11 mouse cellular contexts compared by ENCODE assay signal in the genomic region with DNA sequence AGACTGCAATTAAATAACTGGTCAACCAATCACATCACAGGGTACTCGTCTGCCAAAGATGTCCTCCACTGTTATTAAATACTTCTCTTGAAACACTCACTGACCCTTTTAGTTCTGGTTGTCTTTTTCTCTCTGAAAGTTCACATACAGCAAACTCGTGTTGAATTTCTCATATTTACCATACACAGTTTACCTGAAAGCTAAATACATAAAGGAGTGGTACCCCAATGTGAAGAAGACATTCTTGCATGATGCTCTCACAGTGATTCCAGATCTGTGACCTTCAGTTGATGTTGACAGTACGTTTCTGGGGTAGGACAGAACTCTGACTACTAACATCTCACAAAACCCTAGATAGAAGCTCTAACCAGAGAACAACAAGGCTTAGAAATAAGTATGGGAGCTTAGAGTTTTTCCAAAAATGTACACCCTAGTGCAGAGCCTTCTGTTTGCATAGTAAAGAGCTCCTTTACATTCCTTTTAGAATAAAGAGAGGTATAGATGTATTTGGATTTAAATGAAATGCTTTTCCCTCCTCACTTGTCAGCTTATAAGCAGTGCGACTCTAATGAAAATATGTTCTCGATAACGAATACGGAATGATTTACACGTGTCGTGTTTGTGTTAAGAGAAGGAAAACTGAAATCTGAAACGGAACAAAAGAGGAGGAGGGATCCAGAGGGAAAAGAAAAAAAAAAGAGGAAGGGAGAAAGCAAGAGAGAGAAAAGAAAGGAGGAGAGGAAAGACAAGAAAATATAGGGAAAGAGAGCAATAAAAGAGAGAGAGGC. TPM values are rescaled to one million over a fixed set of nuclear protein-coding genes. Genes with fewer than 3 reads are reported as not detected.
DNase-seq lines count a peak whose midpoint lies in the region; ATAC-seq and TF ChIP-seq lines count a peak whose summit lies in the region.
"Had no signal": no experiment of that assay in that cellular context is flagged by ENCODE, and none has a peak within 500 bp of the region (broad histone marks: within the 10 kb centered on the region; RNA-seq: fewer than 3 reads in every experiment).

No protein-coding gene starts in this region.

- peaks cover 24% of the 10 kb centered on the region for H3K4me1 ChIP-seq in heart, embryonic 16.5 days (ENCODE audit: control insufficient read depth, insufficient read depth, low read length)
- peaks cover 8% of the 10 kb centered on the region; the same call in 1 of the 2 replicates for H3K4me1 ChIP-seq in stomach, embryonic 14.5 days (ENCODE audit: control insufficient read depth, insufficient read depth, low read length)
- H3K4me1 ChIP-seq in stomach, postnatal 0 days (replicated peaks; ENCODE audit: control insufficient read depth, insufficient read depth) = no peaks in the 10 kb centered on the region
- peaks cover 42% of the 10 kb centered on the region for H3K4me1 ChIP-seq in midbrain, embryonic 10.5 days

- no peak for DNase-seq in heart, adult 18-20 months
- DNase-seq in stomach, postnatal 0 days (ENCODE audit: low spot score) = no peak
- DNase-seq in midbrain, embryonic 10.5 days (ENCODE audit: low spot score) = no peak
- no peak for DNase-seq in thymus, postnatal 36 days
- DNase-seq in kidney, postnatal 4 days = no peak
- DNase-seq: cerebellum, postnatal 25 days; layer of hippocampus, adult 9-11 months had no signal

- no peak overlapping the region for H3K9ac ChIP-seq in heart, embryonic 16.5 days (ENCODE audit: low read length)
- H3K9ac ChIP-seq in stomach, embryonic 14.5 days (replicated peaks; ENCODE audit: low read depth, low read length) = no peak overlapping the region
- H3K9ac ChIP-seq in stomach, postnatal 0 days (ENCODE audit: low read length) = no peak overlapping the region
- H3K9ac ChIP-seq: heart, embryonic 12.5 days had no signal

- WGBS in heart, embryonic 16.5 days = 63% methylated on average over 10 of the region's 10 CpGs
- 33% methylated on average over 10 of the region's 10 CpGs for WGBS in stomach, embryonic 14.5 days
- 32% methylated on average over 10 of the region's 10 CpGs for WGBS in stomach, postnatal 0 days
- WGBS in midbrain, embryonic 10.5 days = 56% methylated on average over 10 of the region's 10 CpGs

- no peak overlapping the region for H3K4me3 ChIP-seq in heart, embryonic 16.5 days (ENCODE audit: low read length)
- H3K4me3 ChIP-seq in stomach, embryonic 14.5 days (ENCODE audit: low read depth, low read length) = no peak overlapping the region
- H3K4me3 ChIP-seq in stomach, postnatal 0 days (ENCODE audit: low read depth, low read length) = no peak overlapping the region
- H3K4me3 ChIP-seq in midbrain, embryonic 10.5 days = peak overlapping the region; percentile 41
- H3K4me3 ChIP-seq: heart, embryonic 12.5 days had no signal

- TF ChIP-seq CTCF in stomach, postnatal 0 days (IDR thresholded peaks at IDR 0.05; ENCODE audit: low read depth) = no peak

- peaks cover 4% of the 10 kb centered on the region; the same call in 1 of the 2 replicates for H3K36me3 ChIP-seq in heart, embryonic 16.5 days (ENCODE audit: control insufficient read depth, insufficient read depth)
- no peaks in the 10 kb centered on the region for H3K36me3 ChIP-seq in stomach, embryonic 14.5 days (ENCODE audit: control insufficient read depth, insufficient read depth, low read length)
- H3K36me3 ChIP-seq in stomach, postnatal 0 days (ENCODE audit: control insufficient read depth, insufficient read depth, low read length) = no peaks in the 10 kb centered on the region
- H3K36me3 ChIP-seq in midbrain, embryonic 10.5 days = no peaks in the 10 kb centered on the region

- no peak for ATAC-seq in heart, embryonic 16.5 days (replicated peaks; ENCODE audit: extremely low read depth, insufficient read depth, low FRiP score)
- no peak for ATAC-seq in stomach, embryonic 14.5 days (ENCODE audit: insufficient number of reproducible peaks, insufficient read depth, low FRiP score, low read depth)
- no peak for ATAC-seq in stomach, postnatal 0 days (ENCODE audit: low FRiP score, low TSS enrichment)
- ATAC-seq in activated CD4-positive, CD25-positive, alpha-beta regulatory T cell, adult 4 months = no peak

- H3K27me3 ChIP-seq in heart, embryonic 16.5 days (ENCODE audit: control insufficient read depth, insufficient read depth, low read length) = no peaks in the 10 kb centered on the region
- no peaks in the 10 kb centered on the region for H3K27me3 ChIP-seq in stomach, embryonic 14.5 days (ENCODE audit: control insufficient read depth, insufficient read depth, low read length)
- H3K27me3 ChIP-seq in stomach, postnatal 0 days (ENCODE audit: control insufficient read depth, insufficient read depth, low read length) = no peaks in the 10 kb centered on the region
- peaks cover 75% of the 10 kb centered on the region for H3K27me3 ChIP-seq in midbrain, embryonic 10.5 days (ENCODE audit: low read depth, poor library complexity, severe bottlenecking)
- H3K27me3 ChIP-seq: heart, embryonic 12.5 days had no signal

- no peak for TF ChIP-seq EP300 in stomach, postnatal 0 days (optimal IDR thresholded peaks at IDR 0.05)

- peak overlapping the region; percentile 48 for H3K27ac ChIP-seq in heart, embryonic 16.5 days (ENCODE audit: low read length)
- H3K27ac ChIP-seq in stomach, embryonic 14.5 days (ENCODE audit: low read length) = no peak overlapping the region
- no peak overlapping the region for H3K27ac ChIP-seq in stomach, postnatal 0 days (replicated peaks)
- peak overlapping the region; percentile 78 for H3K27ac ChIP-seq in midbrain, embryonic 10.5 days (replicated peaks)

- H3K4me2 ChIP-seq in heart, embryonic 16.5 days (ENCODE audit: low read depth, low read length) = no peak overlapping the region
- H3K4me2 ChIP-seq in stomach, embryonic 14.5 days (replicated peaks; ENCODE audit: low read depth, low read length) = peak overlapping the region; percentile 17
- no peak overlapping the region for H3K4me2 ChIP-seq in stomach, postnatal 0 days (replicated peaks; ENCODE audit: low read depth)
- H3K4me2 ChIP-seq: heart, embryonic 12.5 days had no signal

- H3K9me3 ChIP-seq in heart, embryonic 16.5 days (replicated peaks; ENCODE audit: control insufficient read depth, low read length) = no peaks in the 10 kb centered on the region
- H3K9me3 ChIP-seq in stomach, embryonic 14.5 days (ENCODE audit: control insufficient read depth, low read depth, low read length) = no peaks in the 10 kb centered on the region
- no peaks in the 10 kb centered on the region for H3K9me3 ChIP-seq in stomach, postnatal 0 days (ENCODE audit: control insufficient read depth, low read length)
- H3K9me3 ChIP-seq in midbrain, embryonic 10.5 days (replicated peaks) = no peaks in the 10 kb centered on the region
- H3K9me3 ChIP-seq: heart, embryonic 12.5 days had no signal

RNA-seq across cellular contexts. Expression of a gene that starts 31.9 kb away (rescaled TPM):
- 170 and 182 TPM in 2 replicates for polyA plus RNA-seq in heart, embryonic 16.5 days (2015; fragmentation: Nextera tagmentation; extraction: Ambion mirVana)
- total RNA-seq in heart, adult 18-20 months (2021) = 100 to 1,000 TPM; 133 to 144 TPM
- polyA plus RNA-seq in stomach, embryonic 14.5 days (2014; fragmentation: Nextera tagmentation; extraction: Ambion mirVana) = 8.5 TPM in 2 replicates
- polyA plus RNA-seq in stomach, postnatal 0 days (2015; fragmentation: Nextera tagmentation; extraction: Ambion mirVana) = 5.6 and 6.6 TPM in 2 replicates
- polyA plus RNA-seq in midbrain, embryonic 10.5 days (2016; fragmentation: Nextera tagmentation; extraction: Ambion mirVana) = 9.2 and 11.2 TPM in 2 replicates
- 1 to 10 TPM in 1 of 2 experiments, not detected in 1; 1.1 TPM for polyA plus RNA-seq in activated CD4-positive, CD25-positive, alpha-beta regulatory T cell, adult 4 months (2017; shearing (Covaris generic))

Comparison
In these comparisons a context has a peak if more than half of its experiments do, and no peak if none do; other contexts are left out.
1. H3K27ac ChIP-seq: peak in heart, embryonic 16.5 days (single experiment) and midbrain, embryonic 10.5 days (single experiment); none in stomach, embryonic 14.5 days (single experiment) and stomach, postnatal 0 days (single experiment).
2. RNA of a gene that starts 31.9 kb away (polyA plus RNA-seq): 170 to 182 TPM in heart, embryonic 16.5 days; 9.2 to 11.2 TPM in midbrain, embryonic 10.5 days, 8.5 TPM in stomach, embryonic 14.5 days, 5.6 to 6.6 TPM in stomach, postnatal 0 days and 1.1 TPM in activated CD4-positive, CD25-positive, alpha-beta regulatory T cell, adult 4 months; every median in the first group is over 10 times any median in the second.